Mouse (Mus musculus): Measurements from ENCODE around the gene Plcl2. TPM values are rescaled to one million over a fixed set of nuclear protein-coding genes. Genes with fewer than 3 reads are reported as not detected.

Plcl2 gene
- polyA plus RNA-seq, 1 experiment from 2014 or later: 1.5 TPM

DNA sequence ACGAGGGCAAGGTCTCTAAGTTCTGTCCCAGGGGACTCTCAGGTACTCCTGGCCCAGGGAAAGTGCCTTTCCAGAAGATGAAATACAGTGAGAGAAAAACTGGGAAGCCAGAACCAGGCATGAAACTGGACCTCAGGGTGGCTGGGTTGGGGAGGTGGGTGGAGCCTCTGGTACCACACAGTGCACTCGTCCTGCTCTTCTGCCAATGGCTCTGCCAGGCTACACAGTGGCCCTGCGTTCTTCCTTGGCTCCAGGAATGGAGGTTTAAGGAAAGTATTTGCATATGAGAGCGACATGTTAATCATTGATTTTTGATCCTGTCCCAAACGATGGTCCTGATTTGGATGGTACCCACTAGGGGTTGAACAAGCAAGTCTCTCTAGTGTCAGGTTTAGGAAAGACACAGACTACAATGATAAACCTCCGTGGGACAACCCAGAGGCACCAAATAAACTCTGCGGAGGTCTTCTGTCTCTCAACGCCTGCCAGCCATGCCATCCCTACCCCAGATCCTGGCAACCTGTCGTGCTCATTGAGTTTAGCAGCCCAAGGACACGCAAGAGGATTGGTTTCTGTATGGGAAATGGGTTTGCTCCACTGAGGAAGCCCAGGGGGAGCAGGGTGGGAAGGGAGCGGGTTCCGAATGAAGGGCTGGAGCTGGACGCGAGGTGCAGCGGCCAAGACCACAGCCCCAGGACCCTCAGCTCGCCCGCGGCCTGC is 988 bp upstream of the Plcl2 start:
- ATAC-seq (ENCODE audit: low read depth): no peak
- no peak overlapping the region for H3K27ac ChIP-seq (ENCODE audit: low read length)
- H3K9me3 ChIP-seq (replicated peaks; ENCODE audit: control insufficient read depth, low read length): no peaks in the 10 kb centered on the region
- 19% methylated on average over 18 of the region's 18 CpGs for WGBS (ENCODE audit: insufficient replicate concordance)
- no peaks in the 10 kb centered on the region for H3K36me3 ChIP-seq (ENCODE audit: control insufficient read depth, insufficient read depth)
- H3K4me2 ChIP-seq (ENCODE audit: low read depth, low read length): peak overlapping the region; percentile 86
- peaks cover 2% of the 10 kb centered on the region; the same call in 1 of the 2 replicates for H3K27me3 ChIP-seq (ENCODE audit: control insufficient read depth, insufficient read depth, low read depth, low read length)
- peak overlapping the region; percentile 75 for H3K9ac ChIP-seq (ENCODE audit: low read depth, low read length)
- peak overlapping the region; percentile 77 for H3K4me3 ChIP-seq (ENCODE audit: low read depth, low read length)
- H3K4me1 ChIP-seq (ENCODE audit: control insufficient read depth, low read depth, low read length): peaks cover 6% of the 10 kb centered on the region

DNA sequence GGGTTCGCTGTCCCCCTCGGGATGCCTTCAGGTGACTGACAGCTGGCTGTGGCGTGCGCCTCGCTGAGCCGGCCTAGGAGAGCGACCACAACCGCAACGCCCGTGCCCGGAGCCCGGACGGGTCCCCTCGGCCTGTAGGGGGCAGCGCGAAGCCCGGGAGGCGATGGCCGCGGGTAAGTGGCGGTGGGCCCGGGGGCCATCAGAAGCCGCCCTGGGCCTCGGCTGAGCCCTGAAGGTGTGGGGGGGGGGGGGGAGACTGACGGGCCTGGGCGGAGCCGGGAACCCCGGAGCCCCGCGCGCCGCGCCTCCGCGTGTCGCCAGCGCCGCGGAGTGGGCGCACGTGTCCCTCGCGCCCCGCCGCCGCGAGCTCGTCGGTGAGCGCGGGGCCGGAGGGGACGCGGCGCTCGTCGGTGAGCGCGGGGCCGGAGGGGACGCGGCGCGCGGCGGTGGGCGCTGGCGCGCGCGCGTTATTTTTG is 390 bp upstream of the Plcl2 start:
- Histone ChIP-seq H3K9me3 (replicated peaks; ENCODE audit: control insufficient read depth, low read length) (no peaks in the 10 kb centered on the region), H3K27ac (ENCODE audit: low read length) (peak overlapping the region; percentile 48), H3K9ac (ENCODE audit: low read depth, low read length) (peak overlapping the region; percentile 75), H3K36me3 (ENCODE audit: control insufficient read depth, insufficient read depth) (no peaks in the 10 kb centered on the region), H3K4me1 (ENCODE audit: control insufficient read depth, low read depth, low read length) (peaks cover 6% of the 10 kb centered on the region), H3K27me3 (ENCODE audit: control insufficient read depth, insufficient read depth, low read depth, low read length) (peaks cover 2% of the 10 kb centered on the region; the same call in 1 of the 2 replicates), H3K4me3 (ENCODE audit: low read depth, low read length) (peak overlapping the region; percentile 77), H3K4me2 (ENCODE audit: low read depth, low read length) (peak overlapping the region; percentile 86)
- WGBS (ENCODE audit: insufficient replicate concordance): under 1% methylated on average over 22 of the region's 72 CpGs
- ATAC-seq (ENCODE audit: low read depth): peak; percentile 70

DNA sequence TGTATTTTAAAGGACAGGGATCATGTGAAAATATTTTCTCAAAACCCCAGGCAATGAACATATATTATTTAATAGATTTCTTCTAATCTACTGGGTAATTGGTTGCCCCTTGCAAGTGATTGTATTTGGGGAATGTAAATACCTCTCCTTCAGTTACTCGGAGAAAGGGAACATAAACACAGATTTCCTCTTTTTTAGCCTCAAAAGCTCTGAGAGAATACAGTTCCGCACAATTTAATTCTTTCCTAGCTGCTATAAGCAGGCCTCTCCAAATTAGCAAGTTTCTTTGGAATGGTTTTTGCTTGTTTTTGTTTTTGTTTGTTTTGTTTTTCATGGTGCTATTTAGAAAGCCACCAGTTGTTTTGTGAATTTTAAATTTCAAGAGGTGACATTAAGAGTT is 1.1 kb downstream of the Plcl2 start:
- Histone ChIP-seq H3K4me2 (ENCODE audit: low read depth, low read length) (peak overlapping the region; percentile 86), H3K27ac (ENCODE audit: low read length) (no peak overlapping the region), H3K9me3 (replicated peaks; ENCODE audit: control insufficient read depth, low read length) (no peaks in the 10 kb centered on the region), H3K9ac (ENCODE audit: low read depth, low read length) (peak overlapping the region; percentile 75), H3K4me1 (ENCODE audit: control insufficient read depth, low read depth, low read length) (peaks cover 6% of the 10 kb centered on the region), H3K4me3 (ENCODE audit: low read depth, low read length) (peak overlapping the region; percentile 77), H3K27me3 (ENCODE audit: control insufficient read depth, insufficient read depth, low read depth, low read length) (peaks cover 2% of the 10 kb centered on the region; the same call in 1 of the 2 replicates), H3K36me3 (ENCODE audit: control insufficient read depth, insufficient read depth) (no peaks in the 10 kb centered on the region)
- WGBS (ENCODE audit: insufficient replicate concordance): 25% methylated on average over 2 of the region's 2 CpGs
- ATAC-seq (ENCODE audit: low read depth): no peak

DNA sequence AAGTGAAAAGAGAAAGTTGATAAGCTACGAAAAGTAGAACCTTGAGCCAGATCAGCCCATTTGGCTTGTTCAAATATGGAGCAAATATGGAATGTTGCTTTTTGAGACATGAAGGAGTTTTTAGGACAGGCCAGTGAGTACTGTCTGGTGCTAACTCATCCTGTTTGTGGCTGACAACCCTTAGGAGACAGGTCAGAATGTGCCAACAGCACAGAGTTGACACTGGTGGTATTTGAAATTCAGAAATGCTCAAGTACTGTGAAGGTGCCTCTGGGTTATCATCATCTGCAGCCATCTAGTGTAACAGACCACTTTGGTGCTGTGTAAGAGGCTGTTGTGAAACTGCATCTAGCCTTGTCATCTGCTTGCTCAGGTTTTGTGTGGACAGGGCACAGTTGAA is 1.5 kb downstream of the Plcl2 start:
- Histone ChIP-seq H3K9me3 (replicated peaks; ENCODE audit: control insufficient read depth, low read length) (no peaks in the 10 kb centered on the region), H3K36me3 (ENCODE audit: control insufficient read depth, insufficient read depth) (no peaks in the 10 kb centered on the region), H3K9ac (ENCODE audit: low read depth, low read length) (no peak overlapping the region), H3K4me1 (ENCODE audit: control insufficient read depth, low read depth, low read length) (peaks cover 6% of the 10 kb centered on the region), H3K27ac (ENCODE audit: low read length) (no peak overlapping the region), H3K4me3 (ENCODE audit: low read depth, low read length) (peak overlapping the region; percentile 77), H3K4me2 (ENCODE audit: low read depth, low read length) (peak overlapping the region; percentile 86), H3K27me3 (ENCODE audit: control insufficient read depth, insufficient read depth, low read depth, low read length) (peaks cover 2% of the 10 kb centered on the region; the same call in 1 of the 2 replicates)
- WGBS (ENCODE audit: insufficient replicate concordance): 35% methylated on average over 1 of the region's 1 CpGs
- peak; percentile 14; the same call in 1 of the 2 replicates for ATAC-seq (ENCODE audit: low read depth)

DNA sequence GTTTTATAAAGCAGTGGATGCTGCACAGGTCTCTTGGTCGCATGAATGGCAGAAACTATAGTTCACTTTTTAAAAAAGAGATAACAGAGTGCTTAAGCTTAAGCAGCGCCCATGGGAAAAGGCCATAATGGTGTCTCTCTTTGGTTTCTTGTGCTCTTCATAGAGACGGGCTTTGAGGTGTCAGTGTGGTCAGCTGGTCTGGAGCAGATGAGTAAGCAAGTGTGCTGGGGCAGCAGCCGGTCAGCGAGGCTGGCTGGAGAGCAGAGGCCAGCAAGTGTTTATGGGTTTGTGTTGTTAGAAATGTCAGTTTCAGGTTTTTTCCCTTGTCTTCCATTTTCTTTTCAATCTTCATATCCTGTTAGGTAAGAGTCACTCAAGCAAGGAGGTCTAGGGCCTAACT is 3.0 kb downstream of the Plcl2 start:
- Histone ChIP-seq H3K27ac (ENCODE audit: low read length) (no peak overlapping the region), H3K9ac (ENCODE audit: low read depth, low read length) (no peak overlapping the region), H3K27me3 (ENCODE audit: control insufficient read depth, insufficient read depth, low read depth, low read length) (peaks cover 2% of the 10 kb centered on the region; the same call in 1 of the 2 replicates), H3K9me3 (replicated peaks; ENCODE audit: control insufficient read depth, low read length) (no peaks in the 10 kb centered on the region), H3K36me3 (ENCODE audit: control insufficient read depth, insufficient read depth) (no peaks in the 10 kb centered on the region), H3K4me3 (ENCODE audit: low read depth, low read length) (no peak overlapping the region), H3K4me1 (ENCODE audit: control insufficient read depth, low read depth, low read length) (peaks cover 6% of the 10 kb centered on the region), H3K4me2 (ENCODE audit: low read depth, low read length) (no peak overlapping the region)
- 69% methylated on average over 5 of the region's 5 CpGs for WGBS (ENCODE audit: insufficient replicate concordance)
- no peak for ATAC-seq (ENCODE audit: low read depth)

DNA sequence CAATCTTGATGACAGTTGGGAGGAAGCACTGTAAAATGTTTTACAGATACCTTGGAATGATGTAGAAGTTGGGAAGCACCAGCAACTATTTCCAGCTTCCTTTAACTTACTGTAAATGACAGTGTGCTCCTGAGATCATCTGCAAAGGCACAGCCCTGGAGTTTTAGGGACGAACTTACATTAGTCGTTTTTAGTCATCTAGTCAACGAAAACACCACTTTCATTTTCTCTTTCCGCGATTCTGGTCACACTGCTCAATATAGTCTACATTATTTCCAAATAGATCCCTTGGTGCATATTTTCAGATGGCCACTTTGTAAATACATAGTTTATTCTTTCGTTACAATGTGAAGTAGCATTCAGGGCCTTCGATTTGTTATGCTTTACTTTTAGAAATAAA is 3.6 kb downstream of the Plcl2 start:
- no peak overlapping the region for H3K9ac ChIP-seq (ENCODE audit: low read depth, low read length)
- WGBS (ENCODE audit: insufficient replicate concordance): 79% methylated on average over 7 of the region's 7 CpGs
- peaks cover 6% of the 10 kb centered on the region for H3K4me1 ChIP-seq (ENCODE audit: control insufficient read depth, low read depth, low read length)
- H3K36me3 ChIP-seq (ENCODE audit: control insufficient read depth, insufficient read depth): no peaks in the 10 kb centered on the region
- no peaks in the 10 kb centered on the region for H3K9me3 ChIP-seq (replicated peaks; ENCODE audit: control insufficient read depth, low read length)
- no peak overlapping the region for H3K4me2 ChIP-seq (ENCODE audit: low read depth, low read length)
- no peak for ATAC-seq (ENCODE audit: low read depth)
- H3K27ac ChIP-seq (ENCODE audit: low read length): no peak overlapping the region
- peaks cover 1% of the 10 kb centered on the region; the same call in 1 of the 2 replicates for H3K27me3 ChIP-seq (ENCODE audit: control insufficient read depth, insufficient read depth, low read depth, low read length)
- no peak overlapping the region for H3K4me3 ChIP-seq (ENCODE audit: low read depth, low read length)

DNA sequence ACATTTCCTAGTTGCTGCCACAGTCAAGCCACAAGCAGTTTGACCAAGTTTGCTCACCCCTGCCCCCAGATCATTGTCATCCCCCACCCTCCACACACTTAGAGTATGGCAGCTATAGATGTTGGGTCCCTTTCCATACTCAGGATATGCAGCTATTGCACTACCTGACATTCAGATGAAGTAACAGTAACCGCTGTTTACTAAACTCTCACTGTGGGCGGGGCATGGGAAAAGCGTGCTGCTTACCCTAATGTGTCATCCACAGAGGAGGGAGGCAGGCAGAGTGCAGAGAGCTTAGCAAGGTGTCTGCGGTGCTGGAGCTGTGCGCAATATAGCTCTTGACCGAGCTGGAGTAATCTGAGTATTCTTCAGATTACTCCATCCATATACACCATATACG is 4.2 kb downstream of the Plcl2 start:
- Histone ChIP-seq H3K9me3 (replicated peaks; ENCODE audit: control insufficient read depth, low read length) (no peaks in the 10 kb centered on the region), H3K4me2 (ENCODE audit: low read depth, low read length) (no peak overlapping the region), H3K4me1 (ENCODE audit: control insufficient read depth, low read depth, low read length) (peaks cover 5% of the 10 kb centered on the region), H3K9ac (ENCODE audit: low read depth, low read length) (no peak overlapping the region), H3K27ac (ENCODE audit: low read length) (no peak overlapping the region), H3K4me3 (ENCODE audit: low read depth, low read length) (no peak overlapping the region), H3K36me3 (ENCODE audit: control insufficient read depth, insufficient read depth) (no peaks in the 10 kb centered on the region), H3K27me3 (ENCODE audit: control insufficient read depth, insufficient read depth, low read depth, low read length) (no peaks in the 10 kb centered on the region; the same call in 1 of the 2 replicates)
- ATAC-seq (ENCODE audit: low read depth): no peak
- 81% methylated on average over 7 of the region's 7 CpGs for WGBS (ENCODE audit: insufficient replicate concordance)

DNA sequence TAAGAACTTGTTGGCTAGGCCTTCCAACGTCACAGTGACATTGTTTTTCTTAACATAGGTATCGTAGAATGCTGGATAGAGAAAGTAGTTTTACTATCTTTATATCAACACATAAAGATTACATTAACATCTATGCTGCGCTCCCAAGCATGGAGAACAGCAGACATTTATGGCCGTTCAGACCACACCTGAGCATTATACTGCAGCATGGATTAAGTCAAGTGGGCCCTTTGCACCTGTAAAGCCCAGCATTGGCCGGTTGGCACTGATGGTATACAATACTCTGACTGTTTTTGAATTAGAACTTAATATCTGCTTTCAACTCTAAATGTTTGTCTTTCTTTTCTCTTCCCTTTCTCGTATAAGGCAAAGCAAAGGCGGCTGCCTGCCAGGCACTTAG is 4.8 kb downstream of the Plcl2 start:
- peaks cover 3% of the 10 kb centered on the region for H3K4me1 ChIP-seq (ENCODE audit: control insufficient read depth, low read depth, low read length)
- WGBS (ENCODE audit: insufficient replicate concordance): 83% methylated on average over 7 of the region's 7 CpGs
- H3K27ac ChIP-seq (ENCODE audit: low read length): no peak overlapping the region
- no peak overlapping the region for H3K9ac ChIP-seq (ENCODE audit: low read depth, low read length)
- no peaks in the 10 kb centered on the region for H3K9me3 ChIP-seq (replicated peaks; ENCODE audit: control insufficient read depth, low read length)
- no peak for ATAC-seq (ENCODE audit: low read depth)
- no peaks in the 10 kb centered on the region for H3K36me3 ChIP-seq (ENCODE audit: control insufficient read depth, insufficient read depth)
- no peak overlapping the region for H3K4me3 ChIP-seq (ENCODE audit: low read depth, low read length)
- no peaks in the 10 kb centered on the region for H3K27me3 ChIP-seq (ENCODE audit: control insufficient read depth, insufficient read depth, low read depth, low read length)
- no peak overlapping the region for H3K4me2 ChIP-seq (ENCODE audit: low read depth, low read length)

DNA sequence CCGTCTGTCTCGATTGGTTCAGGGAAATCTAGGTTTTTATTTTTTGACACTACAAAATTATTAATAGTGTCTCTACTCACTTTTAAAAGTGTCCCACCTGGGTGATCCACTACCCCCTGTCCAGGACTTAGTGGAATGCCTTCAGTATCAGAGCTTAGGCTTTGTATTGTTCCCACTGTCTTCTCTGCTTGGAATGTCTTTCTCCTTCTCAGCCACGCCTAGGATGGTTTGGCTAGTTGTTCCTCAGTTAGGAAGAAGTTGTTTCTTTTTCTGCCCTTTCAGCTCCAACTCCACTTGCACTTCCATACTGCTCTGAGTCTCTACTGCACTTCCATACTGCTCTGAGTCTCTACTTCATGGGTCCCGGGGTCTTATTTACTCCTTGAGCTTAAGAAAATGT is 6.7 kb downstream of the Plcl2 start:
- no peak overlapping the region for H3K4me3 ChIP-seq (ENCODE audit: low read depth, low read length)
- H3K9me3 ChIP-seq (replicated peaks; ENCODE audit: control insufficient read depth, low read length): no peaks in the 10 kb centered on the region
- H3K4me1 ChIP-seq (ENCODE audit: control insufficient read depth, low read depth, low read length): peaks cover under 1% of the 10 kb centered on the region

More for the DNA sequence above, 6.7 kb downstream of the Plcl2 start:
- no peak for ATAC-seq (ENCODE audit: low read depth)
- no peaks in the 10 kb centered on the region for H3K36me3 ChIP-seq (ENCODE audit: control insufficient read depth, insufficient read depth)
- no peak overlapping the region for H3K9ac ChIP-seq (ENCODE audit: low read depth, low read length)
- 70% methylated on average over 4 of the region's 4 CpGs for WGBS (ENCODE audit: insufficient replicate concordance)
- no peak overlapping the region for H3K4me2 ChIP-seq (ENCODE audit: low read depth, low read length)
- H3K27ac ChIP-seq (ENCODE audit: low read length): no peak overlapping the region
- no peaks in the 10 kb centered on the region for H3K27me3 ChIP-seq (ENCODE audit: control insufficient read depth, insufficient read depth, low read depth, low read length)

Measured in liver, embryonic 16.5 days (tissue).